Mouse (Mus musculus) C2C12 (cell line): ENCODE measurements at regions not wholly inside any gene's neighbourhood (a gene's known extent, or its start where the extent isn't known, plus 50 kb on each side); places are given as distances from the start of the nearest gene placed in this dataset.
A peak's percentile ranks its signal among the peaks of the same experiment; 100 is the strongest.

Source experiments
- H3K27me3 ChIP-seq: one replicate; pipeline ENCODE4 v1.6.1; 2011; ENCODE audit not compliant: control insufficient read depth, insufficient read depth, insufficient read length
- H3K36me3 ChIP-seq: one replicate; pipeline ENCODE4 v1.6.1; 2011; ENCODE audit not compliant: control insufficient read depth, insufficient read depth
- H3K4me3 ChIP-seq: one replicate; pipeline ENCODE4 v1.5.1; 2011; ENCODE audit warnings: mild to moderate bottlenecking, control low read depth; ENCODE audit not compliant: poor library complexity, insufficient read depth, severe bottlenecking
- H3K79me2 ChIP-seq: one replicate; pipeline ENCODE4 v1.6.1; 2011; ENCODE audit not compliant: control insufficient read depth, insufficient read depth
- H3K79me3 ChIP-seq: one replicate; pipeline ENCODE4 v1.6.1; 2011; ENCODE audit warnings: low read depth, control low read depth
- H3ac ChIP-seq: one replicate; pipeline ENCODE3; 2011; ENCODE audit warnings: low read depth; ENCODE audit not compliant: control insufficient read depth, insufficient read length
- CEBPB ChIP-seq: IDR thresholded peaks from one replicate; pipeline ENCODE4 v1.6.1; 2011; ENCODE audit warnings: low read depth, mild to moderate bottlenecking, control low read depth, moderate library complexity
- CTCF ChIP-seq: IDR thresholded peaks from one replicate; pipeline ENCODE4 v1.5.1; 2011; ENCODE audit not compliant: control insufficient read depth, insufficient read depth, insufficient read length
- FOSL1 ChIP-seq: IDR thresholded peaks from one replicate; pipeline ENCODE4 v1.8.0; 2011; ENCODE audit warnings: mild to moderate bottlenecking, low read length; ENCODE audit not compliant: poor library complexity, insufficient read depth, severe bottlenecking
- MAX ChIP-seq: IDR thresholded peaks from one replicate; pipeline ENCODE4 v1.6.1; 2011; ENCODE audit warnings: mild to moderate bottlenecking, control low read depth
- MYOD1 ChIP-seq: IDR thresholded peaks from one replicate; pipeline ENCODE4 v1.6.1; 2011; ENCODE audit warnings: low read depth; ENCODE audit not compliant: control insufficient read depth, insufficient read length
- MYOG ChIP-seq: IDR thresholded peaks from one replicate; pipeline ENCODE4 v1.6.1; 2011; ENCODE audit not compliant: control insufficient read depth, insufficient read length; ENCODE audit errors: extremely low read depth
- USF1 ChIP-seq: IDR thresholded peaks from one replicate; pipeline ENCODE4 v1.6.1; 2011; ENCODE audit warnings: low read depth, mild to moderate bottlenecking, control low read depth, moderate library complexity

GRCm38 (mm10) chr12:95558706-95559406, 133.2 kb upstream of the Flrt2 start:
- Histone ChIP-seq H3K27me3 (no peaks in the 10 kb centered on the region), H3K79me2 (no peaks in the 10 kb centered on the region), H3K36me3 (no peaks in the 10 kb centered on the region), H3ac (no peak overlapping the region), H3K79me3 (no peaks in the 10 kb centered on the region), H3K4me3 (no peak overlapping the region)
- TF ChIP-seq USF1 = no peak
- no peak for TF ChIP-seq MYOG
- no peak for TF ChIP-seq CEBPB
- TF ChIP-seq FOSL1 = no peak
- TF ChIP-seq CTCF = no peak
- TF ChIP-seq MYOD1 = no peak

GRCm38 (mm10) chr12:95563431-95563830, 128.6 kb upstream of the Flrt2 start:
- no peak overlapping the region for H3ac ChIP-seq
- H3K36me3 ChIP-seq = no peaks in the 10 kb centered on the region
- no peaks in the 10 kb centered on the region for H3K27me3 ChIP-seq
- no peaks in the 10 kb centered on the region for H3K79me2 ChIP-seq
- TF ChIP-seq CTCF (no peak), MAX (no peak), FOSL1 (no peak), MYOG (no peak), CEBPB (no peak), USF1 (no peak), MYOD1 (no peak)
- H3K79me3 ChIP-seq = no peaks in the 10 kb centered on the region
- H3K4me3 ChIP-seq = no peak overlapping the region

GRCm38 (mm10) chr12:95576772-95577171, 115.3 kb upstream of the Flrt2 start:
- Histone ChIP-seq H3K79me3 (no peaks in the 10 kb centered on the region), H3ac (no peak overlapping the region), H3K27me3 (no peaks in the 10 kb centered on the region), H3K79me2 (no peaks in the 10 kb centered on the region), H3K36me3 (no peaks in the 10 kb centered on the region), H3K4me3 (no peak overlapping the region)
- TF ChIP-seq CEBPB = no peak
- TF ChIP-seq MAX = no peak

- TF ChIP-seq MAX (no peak), MYOD1 (no peak), MYOG (no peak), CEBPB (no peak)
- no peaks in the 10 kb centered on the region for H3K79me2 ChIP-seq
- H3ac ChIP-seq = no peak overlapping the region
- H3K79me3 ChIP-seq = no peaks in the 10 kb centered on the region
- no peak overlapping the region for H3K4me3 ChIP-seq
- no peaks in the 10 kb centered on the region for H3K36me3 ChIP-seq
- no peaks in the 10 kb centered on the region for H3K27me3 ChIP-seq
These were observed 103.0 kb upstream of the Flrt2 start for GRCm38 (mm10) chr12:95589011-95589410.

- H3K4me3 ChIP-seq = no peak overlapping the region
- H3K79me3 ChIP-seq = no peaks in the 10 kb centered on the region
- TF ChIP-seq USF1 (no peak), FOSL1 (no peak), MYOD1 (no peak), MAX (no peak), CEBPB (no peak), CTCF (no peak), MYOG (no peak)
- H3K36me3 ChIP-seq = no peaks in the 10 kb centered on the region
- H3K79me2 ChIP-seq = no peaks in the 10 kb centered on the region
- no peak overlapping the region for H3ac ChIP-seq
- H3K27me3 ChIP-seq = no peaks in the 10 kb centered on the region
These were observed 72.7 kb upstream of the Flrt2 start for GRCm38 (mm10) chr12:95619281-95619680.

GRCm38 (mm10) chr12:95631029-95631428, 61.0 kb upstream of the Flrt2 start:
- Histone ChIP-seq H3K79me3 (no peaks in the 10 kb centered on the region), H3ac (no peak overlapping the region), H3K27me3 (no peaks in the 10 kb centered on the region), H3K79me2 (no peaks in the 10 kb centered on the region), H3K36me3 (no peaks in the 10 kb centered on the region), H3K4me3 (no peak overlapping the region)
- TF ChIP-seq MAX (no peak), CEBPB (peak; percentile 44), FOSL1 (no peak)
